In genomic region chr4:70741121-70741520, GRCm38 (mm10) we compare ENCODE assay signal across 16 mouse cellular contexts.
DNase-seq lines count a peak whose midpoint lies in the region; ATAC-seq and TF ChIP-seq lines count a peak whose summit lies in the region.
"Had no signal": no experiment of that assay in that cellular context is flagged by ENCODE, and none has a peak within 500 bp of the region (broad histone marks: within the 10 kb centered on the region; RNA-seq: fewer than 3 reads in every experiment).

No protein-coding gene starts in this region.

- TF ChIP-seq CTCF in brain, embryonic 14.5 days (IDR thresholded peaks at IDR 0.05; ENCODE audit: borderline replicate concordance, extremely low read depth, insufficient read depth, insufficient read length), result no peak

- 0 out of 2 replicates have a peak, but pooled peaks cover 3% of the 10 kb centered on the region for H3K4me1 ChIP-seq in kidney, embryonic 15.5 days
- H3K4me1 ChIP-seq in limb, embryonic 12.5 days (replicated peaks), result peaks cover 16% of the 10 kb centered on the region
- H3K4me1 ChIP-seq: neural tube, embryonic 13.5 days had no signal

- no peaks in the 10 kb centered on the region for H3K36me3 ChIP-seq in kidney, embryonic 15.5 days
- no peaks in the 10 kb centered on the region for H3K36me3 ChIP-seq in limb, embryonic 12.5 days
- H3K36me3 ChIP-seq: midbrain, embryonic 10.5 days; neural tube, embryonic 13.5 days had no signal

- no peaks in the 10 kb centered on the region for H3K27me3 ChIP-seq in kidney, embryonic 15.5 days
- no peaks in the 10 kb centered on the region for H3K27me3 ChIP-seq in limb, embryonic 12.5 days
- H3K27me3 ChIP-seq: neural tube, embryonic 13.5 days had no signal

- TF ChIP-seq POLR2A in brain, embryonic 14.5 days (IDR thresholded peaks at IDR 0.05; ENCODE audit: borderline replicate concordance, extremely low read depth, insufficient read depth, insufficient read length, poor library complexity, severe bottlenecking), result no peak

- no peak overlapping the region for H3K4me2 ChIP-seq in kidney, embryonic 15.5 days
- H3K4me2 ChIP-seq in limb, embryonic 12.5 days, result peak overlapping the region; percentile 17; the same call in 1 of the 2 replicates
- H3K4me2 ChIP-seq: heart, embryonic 11.5 days; liver, embryonic 11.5 days; neural tube, embryonic 13.5 days had no signal

- no peak overlapping the region for H3K27ac ChIP-seq in kidney, embryonic 15.5 days
- H3K27ac ChIP-seq in limb, embryonic 12.5 days, result no peak overlapping the region
- H3K27ac ChIP-seq: midbrain, embryonic 10.5 days; neural tube, embryonic 13.5 days had no signal

- WGBS in kidney, embryonic 15.5 days, result 9% methylated on average over 4 of the region's 4 CpGs
- 4% methylated on average over 4 of the region's 4 CpGs for whole genome bisulfite sequencing in limb, embryonic 12.5 days

- no peak overlapping the region for H3K9ac ChIP-seq in kidney, embryonic 15.5 days
- H3K9ac ChIP-seq in limb, embryonic 12.5 days (replicated peaks), result no peak overlapping the region
- H3K9ac ChIP-seq: neural tube, embryonic 13.5 days had no signal

- H3K4me3 ChIP-seq in kidney, embryonic 15.5 days (replicated peaks), result no peak overlapping the region
- no peak overlapping the region for H3K4me3 ChIP-seq in limb, embryonic 12.5 days (replicated peaks)
- H3K4me3 ChIP-seq: midbrain, embryonic 10.5 days; neural tube, embryonic 13.5 days had no signal

- DNase-seq in kidney, adult 9 months, result no peak
- peak; percentile 45 for DNase-seq in brain, embryonic 14.5 days (ENCODE audit: low read depth)
- peak; percentile 61 for DNase-seq in embryo, embryonic 10.5 days (ENCODE audit: low spot score)
- no peak for DNase-seq in T-cell, adult 2 months (ENCODE audit: low spot score)
- DNase-seq in MN1 (ENCODE audit: low spot score), result no peak
- DNase-seq: heart, postnatal 14 days; lung, adult 2 months; lung, postnatal 36 days; thymus, postnatal 14 days had no signal

- ATAC-seq in kidney, embryonic 15.5 days (replicated peaks; ENCODE audit: low FRiP score), result peak; percentile 46; the same call in 1 of the 2 replicates
- ATAC-seq in limb, embryonic 12.5 days (ENCODE audit: insufficient number of reproducible peaks, insufficient read depth, low FRiP score, low TSS enrichment, low read depth), result no peak
- ATAC-seq: hindbrain, embryonic 16.5 days had no signal

- H3K9me3 ChIP-seq in kidney, embryonic 15.5 days (replicated peaks), result no peaks in the 10 kb centered on the region
- H3K9me3 ChIP-seq in limb, embryonic 12.5 days, result no peaks in the 10 kb centered on the region
- H3K9me3 ChIP-seq: midbrain, embryonic 10.5 days; neural tube, embryonic 13.5 days had no signal

Comparison
In these comparisons a context has a peak if more than half of its experiments do, and no peak if none do; other contexts are left out.
1. DNase-seq: peak in brain, embryonic 14.5 days (single experiment) and embryo, embryonic 10.5 days (single experiment); none in kidney, adult 9 months (single experiment), T-cell, adult 2 months (single experiment) and MN1 (single experiment).